Mouse (Mus musculus): ENCODE data around the gene Acsl5. TPM values are rescaled to one million over a fixed set of nuclear protein-coding genes. Genes with fewer than 3 reads are reported as not detected.

Acsl5 gene
- 180 and 241 TPM in 2 replicates for total RNA-seq (2014; fragmentation: Nextera tagmentation)
- 295 and 345 TPM in 2 replicates for total RNA-seq (2017)

DNA sequence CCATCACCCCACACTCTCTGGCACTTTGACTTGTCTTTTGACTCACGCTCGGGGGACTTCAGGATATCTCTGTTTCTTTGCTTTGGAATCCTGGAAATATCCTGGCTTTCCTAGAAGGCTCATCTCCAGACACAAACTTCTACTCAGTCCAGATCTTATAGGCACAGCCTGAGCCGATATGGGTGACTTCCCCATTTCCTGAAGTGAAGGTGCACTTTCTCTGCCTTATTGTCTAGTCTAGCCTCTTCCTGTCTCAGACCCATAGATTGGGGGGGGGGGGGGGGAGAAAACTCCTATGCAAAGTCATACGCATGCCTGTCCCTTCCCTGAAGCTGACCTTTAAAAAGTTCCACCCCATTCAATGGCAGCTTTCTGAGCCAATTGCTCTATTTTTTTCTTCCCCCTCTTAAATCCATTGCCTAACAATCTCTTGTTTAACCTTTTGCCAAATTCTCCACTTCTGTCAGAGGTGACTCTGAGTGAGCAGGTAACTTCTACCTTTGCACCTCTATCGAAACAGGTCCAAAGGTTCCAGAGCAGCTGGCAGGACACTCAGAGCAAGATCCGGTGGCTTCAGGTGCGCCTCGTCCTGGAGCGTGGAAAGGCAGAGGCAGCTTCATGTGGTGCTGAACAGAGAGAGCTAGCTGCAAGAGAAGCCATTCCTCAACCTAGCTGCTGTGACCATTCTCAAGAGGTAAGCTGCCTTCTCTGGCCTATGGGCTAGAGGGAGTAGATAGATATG, at the start of gene Acsl5:
Acsl5 (plus strand) TSS at position 556 of the 742 bp plus-strand sequence.
- no peak for ATAC-seq (replicated peaks; ENCODE audit: low FRiP score, low TSS enrichment, poor library complexity, severe bottlenecking)

DNA sequence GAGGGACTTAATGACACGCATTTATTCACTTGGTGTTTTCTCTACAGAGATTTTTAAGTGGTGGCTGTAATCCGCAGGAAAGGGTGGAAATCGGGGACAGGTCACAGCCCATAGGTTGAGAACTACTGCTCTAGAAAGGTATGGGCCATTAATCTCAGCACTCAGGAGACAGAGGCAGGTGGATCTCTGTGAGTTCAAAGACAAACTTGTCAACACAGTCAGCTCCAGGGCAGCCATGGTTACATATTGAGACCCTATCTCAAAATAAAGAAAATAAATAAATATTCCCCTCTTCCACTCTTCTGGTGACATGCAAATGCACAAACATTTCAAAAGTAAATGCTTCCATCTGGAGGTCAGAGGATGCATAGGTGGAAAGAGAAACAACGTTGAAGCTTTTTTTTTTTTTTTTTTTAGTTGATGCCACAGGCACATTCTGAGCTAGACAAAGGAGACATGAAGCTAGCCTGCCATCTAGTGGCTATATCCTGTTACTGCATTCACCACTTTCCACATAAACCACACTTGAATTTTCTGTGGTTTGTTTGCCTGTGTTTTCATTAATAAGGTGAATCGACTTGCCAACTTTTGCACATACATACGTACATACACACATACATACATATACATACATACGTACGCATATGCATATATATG, 45.1 kb upstream of the Acsl5 start:
- ATAC-seq (replicated peaks; ENCODE audit: low FRiP score, low TSS enrichment, poor library complexity, severe bottlenecking): peak; percentile 50

GRCm38 (mm10) chr19:55207205-55207604, 44.5 kb upstream of the Acsl5 start:
- peak; percentile 84 for ATAC-seq (replicated peaks; ENCODE audit: low FRiP score, low TSS enrichment, poor library complexity, severe bottlenecking)

- 0 out of 2 replicates have a peak, but pooled peaks have one; percentile 8 for ATAC-seq (replicated peaks; ENCODE audit: low FRiP score, low TSS enrichment, poor library complexity, severe bottlenecking)
Measured at GRCm38 (mm10) chr19:55207746-55208538, 43.8 kb upstream of the Acsl5 start.

DNA sequence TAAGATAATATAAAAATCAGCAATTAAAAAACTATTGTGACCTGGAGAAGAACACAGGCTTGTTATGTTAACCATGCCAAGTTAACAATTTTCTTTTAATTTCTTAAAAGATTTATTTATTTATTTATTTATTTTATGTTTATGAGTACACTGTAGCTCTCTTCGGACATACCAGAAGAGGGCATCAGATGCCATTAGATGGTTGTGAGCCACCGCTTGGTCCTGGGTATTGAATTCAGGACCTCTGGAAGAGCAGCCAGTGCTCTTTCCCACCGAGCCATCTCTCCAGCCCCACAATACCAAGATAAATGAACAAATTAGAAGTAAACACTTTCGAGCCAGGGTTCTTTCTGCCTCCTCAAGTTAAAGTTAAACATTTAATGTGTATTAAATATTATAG, 43.1 kb upstream of the Acsl5 start:
- ATAC-seq (replicated peaks; ENCODE audit: low FRiP score, low TSS enrichment, poor library complexity, severe bottlenecking): no peak

- no peak for ATAC-seq (replicated peaks; ENCODE audit: low FRiP score, low TSS enrichment, poor library complexity, severe bottlenecking)
Measured at GRCm38 (mm10) chr19:55209084-55209483, 42.7 kb upstream of the Acsl5 start.

DNA sequence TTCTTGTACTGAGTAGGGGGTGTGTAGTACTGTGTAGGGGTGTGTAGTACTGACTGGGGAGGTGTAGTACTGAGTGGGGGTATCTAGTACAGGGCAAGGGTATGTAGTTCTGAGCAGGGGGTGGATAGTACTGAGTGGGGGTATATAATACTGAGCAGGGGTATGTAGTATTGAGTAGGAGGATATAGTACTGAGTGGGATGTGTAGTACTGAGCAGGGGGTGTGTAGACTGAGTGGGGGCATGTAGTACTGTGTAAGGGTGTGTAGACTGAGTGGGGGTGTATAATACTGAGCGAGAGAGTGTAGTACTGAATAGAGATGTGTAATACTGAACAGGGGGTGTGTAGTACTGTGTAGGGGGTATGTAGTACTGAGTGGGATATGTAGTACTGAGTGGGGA, 40.0 kb upstream of the Acsl5 start:
- no peak for ATAC-seq (replicated peaks; ENCODE audit: low FRiP score, low TSS enrichment, poor library complexity, severe bottlenecking)

GRCm38 (mm10) chr19:55213617-55214340, 38.0 kb upstream of the Acsl5 start:
- no peak for ATAC-seq (replicated peaks; ENCODE audit: low FRiP score, low TSS enrichment, poor library complexity, severe bottlenecking)

DNA sequence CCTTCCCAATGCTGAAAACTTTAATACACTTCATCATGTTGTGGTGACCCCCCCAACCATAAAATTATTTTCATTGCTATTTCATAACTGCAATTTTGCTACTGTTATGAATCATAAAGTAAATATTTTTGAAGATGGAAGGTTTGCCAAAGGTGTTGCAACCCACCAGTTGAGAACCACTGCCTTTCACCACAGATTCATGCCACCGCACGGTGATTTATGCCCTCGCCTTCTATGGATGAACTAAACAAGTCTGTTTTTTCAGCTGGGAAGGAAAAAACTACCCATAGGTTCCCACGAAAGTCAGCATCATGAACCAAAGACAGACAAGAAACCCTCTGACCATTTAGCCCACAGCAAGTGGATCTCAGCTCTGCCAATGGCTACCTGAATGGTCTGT, 34.9 kb upstream of the Acsl5 start:
- no peak for ATAC-seq (replicated peaks; ENCODE audit: low FRiP score, low TSS enrichment, poor library complexity, severe bottlenecking)

DNA sequence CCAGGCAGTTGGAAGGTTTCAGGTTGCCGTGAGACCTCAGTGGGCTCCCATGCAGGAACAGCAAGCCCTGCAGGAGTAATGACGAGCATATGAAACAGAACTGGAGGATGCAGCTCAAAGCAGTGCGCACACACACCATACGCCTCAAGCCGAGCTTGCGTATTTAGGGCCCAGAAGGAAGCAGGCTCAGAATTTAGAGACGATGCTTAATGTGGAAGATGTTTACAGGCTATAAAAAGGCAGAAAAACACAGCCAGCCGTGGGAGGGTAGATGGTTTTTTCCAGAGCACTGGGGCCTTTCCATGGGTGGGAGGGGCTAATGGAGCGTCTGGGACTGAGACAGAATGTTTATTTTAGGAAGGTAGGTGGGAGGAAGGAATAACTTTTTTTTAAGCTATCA, 34.4 kb upstream of the Acsl5 start:
- no peak for ATAC-seq (replicated peaks; ENCODE audit: low FRiP score, low TSS enrichment, poor library complexity, severe bottlenecking)

GRCm38 (mm10) chr19:55218192-55218739, 33.5 kb upstream of the Acsl5 start:
- peak; percentile 64 for ATAC-seq (replicated peaks; ENCODE audit: low FRiP score, low TSS enrichment, poor library complexity, severe bottlenecking)

DNA sequence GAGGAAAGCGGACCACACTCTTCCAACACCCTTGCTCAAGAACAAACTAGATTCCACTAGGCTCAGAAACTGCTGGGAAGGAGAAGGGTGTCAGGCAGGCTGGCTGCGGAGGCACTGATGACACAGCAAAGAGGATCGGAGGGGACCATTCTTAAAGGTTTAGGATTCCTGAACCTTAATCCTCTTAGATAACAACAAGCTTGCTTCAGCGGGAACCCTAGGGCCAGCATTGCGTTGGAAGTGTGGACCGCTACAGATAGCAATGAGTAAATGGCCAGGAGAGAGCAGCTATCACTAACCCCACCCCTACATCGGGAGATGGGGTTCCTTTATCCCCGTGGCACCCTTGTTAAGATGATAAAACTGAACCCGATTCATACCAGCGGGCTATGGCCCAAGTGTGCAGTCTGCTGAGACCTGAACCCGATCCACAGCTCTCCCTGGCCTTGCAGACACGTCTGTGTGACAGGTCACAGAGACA, 33.0 kb upstream of the Acsl5 start:
- peak; percentile 91 for ATAC-seq (replicated peaks; ENCODE audit: low FRiP score, low TSS enrichment, poor library complexity, severe bottlenecking)

DNA sequence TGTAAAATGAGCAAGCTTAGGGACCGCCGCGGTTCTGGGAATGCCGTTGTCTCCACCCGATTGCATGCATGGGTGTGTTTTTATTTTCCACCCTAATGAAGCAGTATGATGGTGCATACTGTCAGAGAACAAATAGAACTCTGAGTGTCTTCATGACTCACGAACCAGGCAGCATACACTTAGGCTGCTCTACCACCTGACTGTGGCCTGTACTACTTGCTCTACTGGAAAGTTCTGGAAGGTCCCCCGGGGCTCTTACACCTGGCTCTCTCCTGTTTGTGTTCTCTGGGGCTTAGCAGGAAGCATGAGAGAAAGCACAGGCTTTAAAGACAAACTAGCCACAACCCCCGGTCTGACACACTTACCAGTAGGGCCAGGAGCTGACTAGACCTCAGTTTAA, 32.4 kb upstream of the Acsl5 start:
- ATAC-seq (replicated peaks; ENCODE audit: low FRiP score, low TSS enrichment, poor library complexity, severe bottlenecking): peak; percentile 9

- no peak for ATAC-seq (replicated peaks; ENCODE audit: low FRiP score, low TSS enrichment, poor library complexity, severe bottlenecking)
Measured at GRCm38 (mm10) chr19:55221208-55221607, 30.5 kb upstream of the Acsl5 start.

DNA sequence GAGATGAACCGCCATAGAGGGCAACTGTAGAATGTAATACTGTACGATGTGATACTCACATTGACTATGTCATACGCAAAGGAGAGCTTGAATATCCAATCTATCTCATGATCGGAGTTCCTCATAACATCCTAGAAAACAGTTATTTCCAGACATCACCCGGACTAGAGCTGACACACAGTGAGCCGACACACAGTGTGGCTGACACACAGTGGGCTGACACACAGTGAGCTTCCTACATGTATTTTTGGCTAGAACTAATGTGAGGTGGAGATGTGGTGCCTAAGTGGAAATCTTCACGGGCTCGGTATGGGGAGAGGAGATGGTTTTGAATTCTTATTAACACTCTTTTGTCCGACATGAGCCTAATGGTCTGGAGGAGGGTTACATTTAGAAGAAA, 29.5 kb upstream of the Acsl5 start:
- no peak for ATAC-seq (replicated peaks; ENCODE audit: low FRiP score, low TSS enrichment, poor library complexity, severe bottlenecking)

DNA sequence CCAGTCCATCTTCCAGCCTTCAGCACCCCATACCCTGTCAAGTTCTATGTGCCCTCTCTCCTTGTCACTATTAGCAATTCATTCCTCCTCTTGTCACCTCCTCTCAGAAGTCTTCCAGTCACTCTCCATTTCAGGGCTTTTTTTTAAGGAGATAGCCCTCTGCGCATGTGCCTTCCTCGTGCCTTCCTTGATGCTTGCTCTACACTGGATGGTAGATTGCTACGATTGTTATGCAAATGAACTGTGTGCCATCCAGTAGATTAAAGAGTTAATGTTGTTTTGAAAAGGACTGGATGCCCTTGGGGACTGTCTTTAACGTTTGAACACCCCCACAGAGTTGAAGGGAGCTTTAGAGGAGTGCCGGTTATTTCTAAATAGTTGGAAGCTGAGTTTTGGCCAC, 25.1 kb upstream of the Acsl5 start:
- no peak for ATAC-seq (replicated peaks; ENCODE audit: low FRiP score, low TSS enrichment, poor library complexity, severe bottlenecking)

DNA sequence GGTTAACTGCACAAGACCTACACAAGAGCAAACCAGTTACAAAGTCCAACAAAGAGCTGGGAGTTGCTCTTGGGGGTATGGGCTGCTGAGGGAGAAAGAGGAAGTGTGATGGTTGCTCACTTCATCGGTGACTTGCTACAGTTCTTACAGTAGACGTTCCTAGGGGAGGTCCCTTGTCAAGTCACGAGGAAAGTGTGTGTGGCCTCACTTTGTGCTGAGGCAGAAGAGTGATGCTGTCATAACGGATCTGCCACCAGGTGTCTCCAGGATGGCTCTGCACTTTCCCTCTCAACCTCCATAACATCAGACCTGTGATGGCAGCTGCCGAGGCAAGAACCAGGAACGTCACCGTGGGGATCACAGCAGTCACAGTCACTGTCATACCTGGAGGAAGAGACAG, 24.6 kb upstream of the Acsl5 start:
- ATAC-seq (replicated peaks; ENCODE audit: low FRiP score, low TSS enrichment, poor library complexity, severe bottlenecking): no peak

DNA sequence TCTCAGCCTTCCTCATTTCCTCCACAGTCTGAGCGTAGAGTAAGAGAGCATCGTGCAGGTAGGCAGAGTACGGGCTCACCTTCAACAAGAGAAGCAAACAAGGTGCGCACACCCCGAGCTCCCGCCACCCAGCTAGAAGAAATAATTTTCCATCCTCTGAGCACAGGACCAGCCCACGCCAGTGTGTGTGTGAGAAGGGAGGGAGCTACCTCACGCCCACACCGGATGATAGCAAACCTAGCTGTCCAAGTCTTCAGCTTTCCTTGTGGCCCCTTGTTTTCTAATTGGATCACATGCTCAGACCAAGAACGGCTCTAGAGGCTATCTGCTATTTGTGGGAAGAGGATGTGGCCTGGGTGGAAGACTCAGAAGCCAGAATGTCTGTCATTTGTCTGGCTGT, 20.7 kb upstream of the Acsl5 start:
- 0 out of 2 replicates have a peak, but pooled peaks have one; percentile 21 for ATAC-seq (replicated peaks; ENCODE audit: low FRiP score, low TSS enrichment, poor library complexity, severe bottlenecking)

DNA sequence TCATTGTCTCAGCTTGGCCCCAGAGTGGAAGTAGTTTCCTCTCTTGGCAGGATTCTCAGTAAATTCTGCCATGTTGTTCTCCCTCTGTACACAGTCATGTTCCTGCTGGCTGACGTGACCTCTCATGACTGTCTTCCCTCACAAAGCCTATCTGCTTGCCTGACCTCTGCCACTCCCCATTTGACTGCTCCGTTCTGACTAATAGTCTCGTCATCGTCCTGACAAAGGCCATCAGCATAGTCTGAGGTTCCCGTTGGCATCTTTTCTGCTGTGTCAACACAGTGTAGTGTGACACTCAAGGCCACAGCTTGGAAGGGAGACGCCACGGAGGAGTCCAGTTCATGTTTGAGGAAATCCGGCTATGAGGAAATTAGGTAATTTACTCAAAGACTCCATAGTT, 19.6 kb upstream of the Acsl5 start:
- ATAC-seq (replicated peaks; ENCODE audit: low FRiP score, low TSS enrichment, poor library complexity, severe bottlenecking): no peak

All from megakaryocyte-erythroid progenitor cell, adult 5-6 weeks (primary cell).